Mouse (Mus musculus): ENCODE results near the gene Cep170b.
A peak's percentile ranks its signal among the peaks of the same experiment; 100 is the strongest.

Gene Cep170b

GRCm38 (mm10) chr12:112720216-112720615 lies at the start of gene Cep170b:
Cep170b (plus strand) TSS chr12:112720455.
- no peak for DNase-seq

- DNase-seq: peak in 1 of 2 experiments; percentile 72
Measured at GRCm38 (mm10) chr12:112670718-112671393, 49.4 kb upstream of the Cep170b start.

- DNase-seq: no peak
Measured at GRCm38 (mm10) chr12:112671891-112672290, 48.4 kb upstream of the Cep170b start.

GRCm38 (mm10) chr12:112672744-112673575 lies 47.3 kb upstream of the Cep170b start:
- peak; percentile 66 to 72 for DNase-seq

- DNase-seq: peak; percentile 71 to 78
Measured at GRCm38 (mm10) chr12:112673576-112674091, 46.6 kb upstream of the Cep170b start.

- peak; percentile 68 to 83 for DNase-seq
Measured at GRCm38 (mm10) chr12:112674132-112675011, 45.9 kb upstream of the Cep170b start, which contains the start of gene Akt1. Akt1 (minus strand) TSS chr12:112674884.

GRCm38 (mm10) chr12:112675245-112676035 lies 44.8 kb upstream of the Cep170b start:
- peak; percentile 83 to 92 for DNase-seq

GRCm38 (mm10) chr12:112677076-112677475 lies 43.2 kb upstream of the Cep170b start:
- DNase-seq: peak in 1 of 2 experiments; percentile 57

GRCm38 (mm10) chr12:112677943-112678554 lies 42.2 kb upstream of the Cep170b start:
- no peak for DNase-seq

GRCm38 (mm10) chr12:112678555-112679026 lies 41.7 kb upstream of the Cep170b start, which contains the start of gene Zbtb42:
Zbtb42 (plus strand) TSS chr12:112678828.
- DNase-seq: peak; percentile 85 to 90

GRCm38 (mm10) chr12:112679027-112679996 lies 40.9 kb upstream of the Cep170b start:
- peak; percentile 77 to 87 for DNase-seq

GRCm38 (mm10) chr12:112683351-112683750 lies 36.9 kb upstream of the Cep170b start:
- no peak for DNase-seq

GRCm38 (mm10) chr12:112688458-112688857 lies 31.8 kb upstream of the Cep170b start:
- peak in 1 of 2 experiments; percentile 40 for DNase-seq

GRCm38 (mm10) chr12:112693185-112694126 lies 26.8 kb upstream of the Cep170b start:
- peak; percentile 97 for DNase-seq

GRCm38 (mm10) chr12:112694127-112694475 lies 26.2 kb upstream of the Cep170b start:
- DNase-seq: no peak

- DNase-seq: no peak
Measured at GRCm38 (mm10) chr12:112696806-112697425, 23.3 kb upstream of the Cep170b start.

- no peak for DNase-seq
Measured at GRCm38 (mm10) chr12:112700522-112700921, 19.7 kb upstream of the Cep170b start.
